Mouse (Mus musculus): ENCODE measurements around the gene Srrm2. TPM values are rescaled to one million over a fixed set of nuclear protein-coding genes. Genes with fewer than 3 reads are reported as not detected.

Gene Srrm2
- polyA plus RNA-seq, 1 experiment, result 117 TPM

- Histone ChIP-seq H3K36me3 (replicated peaks; ENCODE audit: low read length) (peaks cover 94% of the 10 kb centered on the region), H3K4me3 (replicated peaks) (no peak overlapping the region), H3K9me3 (peaks cover 9% of the 10 kb centered on the region; the same call in 1 of the 2 replicates), H3K27me3 (replicated peaks) (no peaks in the 10 kb centered on the region), H3K4me1 (peaks cover 48% of the 10 kb centered on the region)
- TF ChIP-seq FLI1 (IDR thresholded peaks at IDR 0.05; ENCODE audit: low read length) (no peak), GATA1 (IDR thresholded peaks at IDR 0.05; ENCODE audit: borderline replicate concordance, low read length) (no peak)
Observed at GRCm38 (mm10) chr17:23823018-23823417, 32.7 kb downstream of the Srrm2 start.

DNA sequence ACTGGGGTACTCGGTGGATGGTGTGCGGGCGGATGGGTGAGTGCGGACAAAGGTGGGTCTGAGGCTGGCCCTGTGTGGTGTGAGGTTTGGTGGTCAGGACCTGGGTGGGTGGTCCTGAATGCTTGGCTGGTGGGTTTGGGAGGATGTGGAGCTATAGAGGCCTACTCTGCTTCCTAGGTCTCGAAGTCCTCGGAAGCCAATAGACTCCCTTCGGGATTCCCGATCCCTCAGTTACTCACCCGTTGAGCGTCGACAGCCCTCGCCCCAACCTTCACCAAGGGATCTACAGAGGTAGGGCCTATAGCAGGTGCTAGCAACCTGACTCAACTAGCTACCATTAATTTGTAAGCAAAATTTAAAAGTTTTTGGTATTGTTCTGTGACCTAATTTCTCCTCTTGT, 33.3 kb downstream of the Srrm2 start:
- no peak for TF ChIP-seq FLI1 (IDR thresholded peaks at IDR 0.05; ENCODE audit: low read length)
- no peak for TF ChIP-seq GATA1 (IDR thresholded peaks at IDR 0.05; ENCODE audit: borderline replicate concordance, low read length)
- Histone ChIP-seq H3K4me1 (peaks cover 50% of the 10 kb centered on the region), H3K36me3 (replicated peaks; ENCODE audit: low read length) (peaks cover 88% of the 10 kb centered on the region), H3K9me3 (peaks cover 7% of the 10 kb centered on the region; the same call in 1 of the 2 replicates), H3K27me3 (replicated peaks) (no peaks in the 10 kb centered on the region), H3K4me3 (replicated peaks) (no peak overlapping the region)

GRCm38 (mm10) chr17:23825591-23825990, 35.3 kb downstream of the Srrm2 start:
- TF ChIP-seq FLI1 (IDR thresholded peaks at IDR 0.05; ENCODE audit: low read length), result no peak
- TF ChIP-seq GATA1 (IDR thresholded peaks at IDR 0.05; ENCODE audit: borderline replicate concordance, low read length), result no peak
- H3K9me3 ChIP-seq, result no peaks in the 10 kb centered on the region
- H3K4me3 ChIP-seq (replicated peaks), result no peak overlapping the region
- peaks cover 68% of the 10 kb centered on the region for H3K36me3 ChIP-seq (replicated peaks; ENCODE audit: low read length)
- no peaks in the 10 kb centered on the region for H3K27me3 ChIP-seq (replicated peaks)
- peaks cover 56% of the 10 kb centered on the region for H3K4me1 ChIP-seq

GRCm38 (mm10) chr17:23828271-23829001, 38.1 kb downstream of the Srrm2 start:
- Histone ChIP-seq H3K4me3 (replicated peaks) (peak overlapping the region; percentile 96), H3K4me1 (peaks cover 35% of the 10 kb centered on the region), H3K9me3 (no peaks in the 10 kb centered on the region), H3K36me3 (replicated peaks; ENCODE audit: low read length) (peaks cover 40% of the 10 kb centered on the region), H3K27me3 (replicated peaks) (peaks cover 8% of the 10 kb centered on the region)
- TF ChIP-seq GATA1 (IDR thresholded peaks at IDR 0.05; ENCODE audit: borderline replicate concordance, low read length), result no peak
- TF ChIP-seq FLI1 (IDR thresholded peaks at IDR 0.05; ENCODE audit: low read length), result no peak

- no peaks in the 10 kb centered on the region for H3K9me3 ChIP-seq
- TF ChIP-seq FLI1 (IDR thresholded peaks at IDR 0.05; ENCODE audit: low read length) (no peak), GATA1 (IDR thresholded peaks at IDR 0.05; ENCODE audit: borderline replicate concordance, low read length) (no peak)
- H3K36me3 ChIP-seq (replicated peaks; ENCODE audit: low read length), result peaks cover 33% of the 10 kb centered on the region
- H3K4me3 ChIP-seq (replicated peaks), result peak within 1 kb of the TSS; percentile 96
- H3K4me1 ChIP-seq, result peaks cover 29% of the 10 kb centered on the region
- H3K27me3 ChIP-seq (replicated peaks), result peaks cover 15% of the 10 kb centered on the region
Observed at GRCm38 (mm10) chr17:23829064-23829619, 38.8 kb downstream of the Srrm2 start, which contains the start of gene Elob. TSS of gene Elob (minus strand) at chr17:23829136.

DNA sequence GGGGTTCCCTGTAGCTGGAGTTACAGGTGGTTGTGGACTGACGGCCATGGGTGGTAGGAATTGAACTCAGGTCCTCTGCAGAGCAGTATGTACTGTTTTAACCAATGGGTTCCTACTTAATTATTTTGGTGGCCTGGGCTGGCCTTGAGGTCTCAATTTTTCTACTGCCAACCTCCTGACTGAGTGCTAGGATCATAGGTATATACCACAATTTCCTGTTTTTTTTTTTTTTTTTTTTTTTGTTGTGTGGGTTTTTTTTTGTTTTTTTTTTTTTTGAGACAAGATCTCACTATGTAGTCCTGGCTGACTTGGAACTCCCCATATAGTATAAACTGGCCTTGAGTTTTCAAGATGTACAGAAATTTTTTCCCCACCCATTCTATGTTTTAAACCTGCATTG, 40.9 kb downstream of the Srrm2 start:
- peaks cover 14% of the 10 kb centered on the region for H3K36me3 ChIP-seq (replicated peaks; ENCODE audit: low read length)
- no peaks in the 10 kb centered on the region for H3K9me3 ChIP-seq
- H3K27me3 ChIP-seq (replicated peaks), result peaks cover 32% of the 10 kb centered on the region
- no peak overlapping the region for H3K4me3 ChIP-seq (replicated peaks)
- H3K4me1 ChIP-seq, result peaks cover 29% of the 10 kb centered on the region
- no peak for TF ChIP-seq FLI1 (IDR thresholded peaks at IDR 0.05; ENCODE audit: low read length)

DNA sequence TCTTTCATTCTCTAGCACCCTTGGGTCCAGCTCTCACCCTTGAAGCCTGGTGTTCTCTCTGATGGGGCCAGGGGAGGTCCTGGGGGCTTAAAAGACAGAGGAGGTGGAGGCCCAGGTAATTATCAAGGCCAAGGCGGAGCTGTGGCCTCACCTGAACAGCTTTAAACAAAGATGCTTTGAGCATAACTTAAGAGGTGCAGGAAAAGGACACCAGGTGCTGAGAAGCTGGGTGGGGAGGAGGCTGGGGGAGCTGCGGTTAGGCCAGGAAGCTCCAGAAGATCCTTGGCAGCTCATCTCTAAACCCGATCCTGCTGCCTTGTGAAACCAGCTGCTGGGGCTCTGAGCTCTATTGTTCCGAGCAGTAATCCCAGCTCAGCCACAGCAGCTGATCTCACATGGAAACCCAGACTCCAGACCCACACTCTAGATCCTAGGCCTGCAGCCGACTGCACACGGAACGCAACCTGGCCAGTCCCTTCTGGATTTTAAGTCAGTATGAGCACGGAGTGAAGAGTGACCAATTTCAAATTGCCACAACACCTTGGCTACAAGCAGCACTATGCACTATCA, 45.8 kb downstream of the Srrm2 start, which contains the start of gene Prss33:
Gene Prss33, minus strand, starts transcription at position 51 of the 570 bp plus-strand sequence.
- no peaks in the 10 kb centered on the region for H3K9me3 ChIP-seq
- H3K4me1 ChIP-seq, result peaks cover 13% of the 10 kb centered on the region
- peaks cover 44% of the 10 kb centered on the region for H3K27me3 ChIP-seq (replicated peaks)
- no peak for TF ChIP-seq FLI1 (IDR thresholded peaks at IDR 0.05; ENCODE audit: low read length)
- no peak for TF ChIP-seq GATA1 (IDR thresholded peaks at IDR 0.05; ENCODE audit: borderline replicate concordance, low read length)
- H3K4me3 ChIP-seq (replicated peaks), result peak within 1 kb of the TSS; percentile 26
- no peaks in the 10 kb centered on the region for H3K36me3 ChIP-seq (replicated peaks; ENCODE audit: low read length)

DNA sequence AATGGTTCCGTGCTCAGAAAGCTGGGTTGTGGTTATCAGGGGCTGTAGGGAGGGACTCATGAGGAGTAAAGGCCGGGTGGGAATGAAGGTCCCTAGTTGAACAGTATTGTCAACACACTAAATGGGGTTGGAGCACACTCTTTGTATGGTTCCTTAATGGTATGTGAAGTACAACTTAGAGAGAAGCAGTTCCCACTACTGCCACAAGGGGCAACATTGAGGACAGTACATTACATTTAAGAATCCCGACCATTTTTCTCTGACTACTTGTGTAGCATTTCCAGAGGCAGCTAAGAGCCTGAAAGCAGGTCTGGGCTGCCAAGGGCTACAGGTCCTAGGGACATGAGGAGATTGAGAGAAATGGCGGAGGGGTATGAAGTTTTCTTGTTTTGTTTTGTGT, 50.8 kb downstream of the Srrm2 start:
- no peak overlapping the region for H3K4me3 ChIP-seq (replicated peaks)
- peaks cover 12% of the 10 kb centered on the region for H3K27me3 ChIP-seq (replicated peaks)
- H3K36me3 ChIP-seq (replicated peaks; ENCODE audit: low read length), result no peaks in the 10 kb centered on the region
- TF ChIP-seq GATA1 (IDR thresholded peaks at IDR 0.05; ENCODE audit: borderline replicate concordance, low read length), result no peak
- no peak for TF ChIP-seq FLI1 (IDR thresholded peaks at IDR 0.05; ENCODE audit: low read length)
- no peaks in the 10 kb centered on the region for H3K9me3 ChIP-seq
- H3K4me1 ChIP-seq, result peaks cover 18% of the 10 kb centered on the region

DNA sequence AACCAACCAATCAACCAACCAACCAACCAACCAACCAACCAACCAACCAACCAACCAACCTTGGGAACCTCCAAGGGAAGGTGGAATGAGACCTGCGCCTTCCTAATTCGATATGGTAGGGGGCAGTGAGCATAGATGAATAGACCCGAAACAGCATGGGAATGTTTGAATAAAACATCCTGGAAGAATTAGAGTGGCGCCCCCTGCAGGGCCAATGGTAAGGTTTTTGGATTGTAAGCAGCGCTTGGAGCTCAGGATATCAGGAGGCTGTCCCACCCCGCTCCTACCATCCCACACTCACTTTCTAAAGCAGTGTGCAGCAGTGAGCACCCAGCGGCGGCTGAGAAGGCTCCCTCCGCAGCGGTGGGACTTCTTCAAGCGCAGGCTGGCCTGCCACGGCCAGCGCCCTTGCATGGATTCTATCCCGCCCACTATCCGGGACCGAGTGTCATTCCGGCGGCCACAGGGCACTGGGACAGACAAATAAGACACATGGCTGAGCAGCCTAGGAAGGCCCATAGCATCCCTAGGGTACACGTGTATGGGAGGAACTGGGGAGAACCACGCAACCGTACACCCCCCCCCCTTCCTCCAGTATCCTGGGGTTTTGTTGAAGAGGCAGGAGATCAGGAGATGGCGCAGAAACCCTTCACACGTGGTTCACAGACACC, 52.9 kb downstream of the Srrm2 start:
- peaks cover 10% of the 10 kb centered on the region for H3K4me1 ChIP-seq
- 0 out of 2 replicates have a peak, but pooled peaks cover 2% of the 10 kb centered on the region for H3K9me3 ChIP-seq
- H3K36me3 ChIP-seq (replicated peaks; ENCODE audit: low read length), result no peaks in the 10 kb centered on the region
- H3K4me3 ChIP-seq (replicated peaks), result peak overlapping the region; percentile 87
- TF ChIP-seq FLI1 (IDR thresholded peaks at IDR 0.05; ENCODE audit: low read length), result no peak
- TF ChIP-seq GATA1 (IDR thresholded peaks at IDR 0.05; ENCODE audit: borderline replicate concordance, low read length), result no peak
- H3K27me3 ChIP-seq (replicated peaks), result peaks cover 7% of the 10 kb centered on the region

Data from megakaryocyte, embryonic 14.5 days (primary cell).